Mouse (Mus musculus) spleen, postnatal 14 days (tissue): ENCODE measurements around the gene BC117090.
"Not testable (repeated sequence)": the region's sequence is repeated elsewhere in the genome, so short reads cannot be mapped to it uniquely, and the experiment has no call there.

Experiments
- DNase-seq, 2 experiments: peaks; one replicate each; pipeline ENCODE4 v3.0.0; 2021 to 2022; ENCODE audit warnings: low spot score in 2 of 2

The BC117090 gene

DNA sequence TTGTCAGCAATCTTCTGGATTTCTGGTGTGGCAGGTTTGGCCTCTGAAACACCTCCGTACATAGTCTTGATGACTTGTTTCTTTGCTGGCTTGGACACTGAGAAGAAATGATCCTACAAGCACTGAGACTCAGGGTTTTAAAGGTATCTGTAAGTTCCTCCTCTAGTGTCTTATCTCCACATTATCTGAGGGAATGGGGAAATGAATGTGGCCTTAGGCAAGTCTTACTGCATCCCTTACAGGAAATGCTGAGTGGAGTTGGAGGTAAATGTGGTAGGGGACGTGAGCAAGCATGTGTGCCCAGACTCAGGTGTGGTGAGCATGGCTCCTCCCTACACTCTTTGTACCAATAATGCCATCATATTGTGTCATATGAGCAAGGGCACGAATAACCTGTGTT is at the start of gene BC117090:
Gene BC117090 (minus strand): TSS at position 101 of the 400 bp plus-strand sequence.
- DNase-seq = no peak

DNA sequence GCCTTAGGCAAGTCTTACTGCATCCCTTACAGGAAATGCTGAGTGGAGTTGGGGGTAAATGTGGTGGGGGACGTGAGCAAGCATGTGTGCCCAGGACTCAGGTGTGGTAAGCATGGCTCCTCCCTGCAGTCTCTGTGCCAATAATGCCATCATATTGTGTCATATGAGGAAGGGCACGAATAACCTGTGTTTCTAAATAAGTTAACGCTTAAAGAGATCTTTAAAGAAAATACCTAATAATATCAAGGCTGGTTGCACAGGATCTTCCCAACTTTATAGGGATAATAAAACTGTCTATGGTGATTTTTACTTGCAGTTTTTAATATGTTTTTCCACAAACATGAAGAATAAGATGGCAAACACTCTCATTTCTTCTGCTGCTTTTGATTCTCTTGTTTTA is 33.5 kb upstream of the BC117090 start, which contains the start of gene BC100530:
Gene BC100530 (minus strand): TSS at position 101 of the 400 bp plus-strand sequence.
- DNase-seq = not testable (repeated sequence)

DNA sequence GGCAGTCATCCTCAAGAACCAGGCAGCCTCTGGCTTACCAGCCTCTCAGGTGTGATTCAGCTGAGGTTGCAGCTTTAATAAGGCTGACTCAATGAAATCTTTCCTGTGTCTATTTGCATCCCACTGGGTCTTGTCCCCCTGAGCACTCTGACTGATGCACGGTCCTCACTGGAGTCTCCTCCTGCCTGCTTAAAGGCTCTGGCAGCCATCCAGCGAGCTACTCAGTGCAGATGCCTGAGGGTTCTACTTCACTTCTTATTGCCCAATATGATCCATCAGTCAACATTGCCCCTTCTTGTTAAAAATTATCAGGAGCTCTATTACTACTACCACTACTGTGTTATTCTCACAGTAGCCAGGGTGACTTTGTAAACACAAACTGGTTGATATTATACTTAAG is 3.0 kb upstream of the BC117090 start:
- DNase-seq = no peak

DNA sequence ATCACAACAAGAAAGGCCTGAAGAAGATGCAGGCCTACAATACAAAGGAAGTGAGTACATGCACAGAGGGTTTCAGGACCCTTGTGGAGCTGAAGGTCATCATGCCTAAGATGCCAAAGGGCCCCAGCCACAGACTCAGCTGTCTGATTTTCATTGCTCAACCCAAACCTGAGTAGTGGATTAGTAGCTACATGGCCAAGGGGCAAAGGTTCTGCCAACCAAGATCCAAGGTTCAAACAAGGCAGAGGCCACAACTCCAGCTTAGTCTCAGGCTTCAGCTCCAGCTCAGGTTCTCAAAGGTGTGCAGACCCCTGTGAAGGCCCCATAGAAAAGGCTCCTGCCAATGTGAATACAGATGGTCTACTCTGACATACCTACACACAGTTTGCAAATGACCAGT is 14.8 kb downstream of the BC117090 start:
- no peak for DNase-seq

DNA sequence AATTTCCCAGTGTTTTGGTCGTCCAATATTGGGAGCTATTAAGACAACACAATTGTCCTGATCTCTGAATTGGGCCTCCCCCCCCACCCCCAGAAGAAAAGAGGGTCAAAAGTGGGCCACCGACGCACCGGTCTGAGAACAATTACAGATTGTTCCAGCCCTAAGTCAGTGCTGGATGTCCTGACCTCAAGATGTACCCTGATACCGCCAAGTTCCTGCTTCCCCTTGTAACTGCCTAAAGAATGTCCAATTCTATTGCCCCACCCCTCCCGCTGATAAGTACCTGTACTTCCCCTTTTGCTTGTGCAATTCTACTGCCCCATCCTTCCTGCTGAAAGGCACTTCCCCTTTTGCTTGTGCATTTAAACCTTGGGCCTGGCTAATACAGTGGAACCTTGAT is 18.0 kb downstream of the BC117090 start:
- DNase-seq = not testable (repeated sequence)

DNA sequence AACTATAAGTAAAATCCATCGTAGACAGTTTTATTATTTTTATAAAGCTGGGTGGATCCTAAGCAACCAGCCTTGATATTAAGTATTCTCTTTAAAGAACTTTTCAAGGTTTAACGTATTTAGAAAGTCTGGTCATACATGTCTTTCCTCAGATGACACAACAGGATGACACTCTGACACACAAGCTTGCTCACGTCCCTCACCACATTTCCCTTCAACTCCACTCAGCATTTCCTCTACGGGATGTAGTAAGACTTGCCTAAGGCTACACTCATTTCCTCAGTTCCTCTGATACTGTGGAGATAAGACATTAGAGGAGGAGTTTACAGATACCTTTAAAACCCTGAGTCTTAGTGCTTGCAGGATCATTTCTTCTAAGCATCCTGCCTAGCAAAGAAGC is 26.5 kb downstream of the BC117090 start:
- DNase-seq = no peak

DNA sequence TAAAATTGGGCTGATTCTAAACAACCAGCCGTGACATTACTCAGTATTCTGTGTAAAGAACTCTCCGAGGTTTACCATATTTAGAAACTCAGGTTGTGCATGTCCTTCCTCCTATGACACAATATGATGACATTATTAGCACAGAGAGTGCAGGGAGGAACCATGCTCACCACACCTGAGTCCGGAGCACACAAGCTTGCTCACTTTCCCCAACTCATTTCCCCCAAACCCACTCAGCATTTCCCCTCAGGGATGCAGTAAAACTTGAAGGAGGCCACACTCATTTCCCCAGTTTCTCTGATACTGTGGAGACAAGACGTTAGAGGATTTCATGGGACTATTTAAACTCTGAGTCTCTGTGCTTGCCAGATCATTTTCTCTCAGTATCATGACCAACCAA is 45.0 kb downstream of the BC117090 start:
- DNase-seq = no peak

DNA sequence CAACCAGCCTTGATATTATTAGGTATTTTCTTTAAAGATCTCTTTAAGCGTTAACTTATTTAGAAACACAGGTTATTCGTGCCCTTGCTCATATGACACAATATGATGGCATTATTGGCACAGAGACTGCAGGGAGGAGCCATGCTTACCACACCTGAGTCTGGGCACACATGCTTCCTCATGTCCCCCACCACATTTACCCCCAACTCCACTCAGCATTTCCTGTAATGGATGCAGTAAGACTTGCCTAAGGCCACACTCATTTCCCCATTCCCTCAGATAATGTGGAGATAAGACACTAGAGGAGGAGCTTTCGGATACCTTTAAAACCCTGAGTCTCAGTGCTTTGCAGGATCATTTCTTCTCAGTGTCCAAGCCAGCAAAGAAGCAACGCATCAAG is 57.3 kb downstream of the BC117090 start, which contains the start of gene Stfa1:
Gene Stfa1 (plus strand): TSS at position 156 of the 400 bp plus-strand sequence.
- DNase-seq = not testable (repeated sequence)
